Mouse (Mus musculus) liver, embryonic 14.5 days (tissue): Measurements from ENCODE around the gene Zfp280b.

Experiments
- CTCF ChIP-seq: IDR thresholded peaks from 2 replicates; pipeline ENCODE4 v1.5.1; 2016; ENCODE audit warnings: antibody characterized with exemption, low read depth, control low read depth
- EP300 ChIP-seq: IDR thresholded peaks from 2 replicates; pipeline ENCODE4 v1.6.1; 2016; ENCODE audit warnings: antibody characterized with exemption, low read depth

GRCm38 (mm10) chr10:76036962-76037361 lies 4.5 kb downstream of the Zfp280b start:
- TF ChIP-seq CTCF (no peak), EP300 (no peak)
